Mouse (Mus musculus): Measurements from ENCODE around the gene Slc12a3. TPM values are rescaled to one million over a fixed set of nuclear protein-coding genes. Genes with fewer than 3 reads are reported as not detected.

The Slc12a3 gene
- polyA plus RNA-seq, 1 experiment from 2014 or later = not detected

DNA sequence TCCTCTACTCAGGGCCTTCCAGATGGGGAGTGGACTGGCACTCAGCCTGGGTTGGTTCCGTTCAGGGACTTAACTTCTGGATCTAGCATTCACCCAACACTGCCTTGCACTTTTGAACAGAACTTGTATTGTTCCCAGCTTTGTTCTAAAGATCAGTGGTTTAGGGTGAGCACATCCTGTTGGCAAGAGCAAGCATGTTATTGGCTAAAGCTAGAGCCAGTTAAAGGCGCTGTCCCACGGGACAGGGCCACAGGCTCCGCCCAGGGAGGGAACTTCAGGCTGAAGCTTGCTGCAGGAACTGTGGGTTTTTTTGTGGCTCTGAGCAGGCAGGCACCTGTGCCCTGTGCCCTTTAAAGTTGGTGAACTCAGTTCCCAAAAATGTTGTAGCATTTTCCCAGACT, 34.3 kb downstream of the Slc12a3 start:
- no peak overlapping the region for H3K27ac ChIP-seq
- H3K4me3 ChIP-seq = no peak overlapping the region
- H3K36me3 ChIP-seq = no peaks in the 10 kb centered on the region
- 58% methylated on average over 4 of the region's 4 CpGs for WGBS
- H3K27me3 ChIP-seq = no peaks in the 10 kb centered on the region
- H3K4me1 ChIP-seq = no peaks in the 10 kb centered on the region
- H3K4me2 ChIP-seq (replicated peaks) = no peak overlapping the region
- H3K9me3 ChIP-seq (replicated peaks) = no peaks in the 10 kb centered on the region
- ATAC-seq (ENCODE audit: low FRiP score) = no peak
- H3K9ac ChIP-seq = no peak overlapping the region

DNA sequence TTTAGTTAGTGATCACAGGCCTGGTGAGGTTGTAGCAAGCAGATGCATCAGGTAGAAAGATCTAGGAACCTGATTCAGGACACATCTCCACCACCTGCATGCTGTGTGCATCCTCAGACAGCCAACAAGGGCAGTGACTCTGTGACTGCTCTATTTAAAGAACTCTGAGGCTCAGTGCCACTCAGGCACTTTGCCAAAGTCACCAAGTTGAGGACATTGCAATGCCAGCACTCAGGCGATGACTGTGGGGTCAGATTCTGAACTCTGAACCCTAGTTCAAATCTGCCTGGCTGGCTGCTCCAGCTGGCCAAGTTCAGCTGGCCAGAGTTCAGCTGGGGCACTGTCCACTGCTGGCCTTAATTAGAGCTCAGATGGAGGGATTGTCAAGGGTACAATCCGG, 34.9 kb downstream of the Slc12a3 start:
- 82% methylated on average over 2 of the region's 2 CpGs for WGBS
- ATAC-seq (ENCODE audit: low FRiP score) = no peak
- no peak overlapping the region for H3K27ac ChIP-seq
- no peaks in the 10 kb centered on the region for H3K4me1 ChIP-seq
- no peak overlapping the region for H3K4me3 ChIP-seq
- H3K27me3 ChIP-seq = no peaks in the 10 kb centered on the region
- H3K36me3 ChIP-seq = no peaks in the 10 kb centered on the region
- H3K4me2 ChIP-seq (replicated peaks) = no peak overlapping the region
- H3K9ac ChIP-seq = no peak overlapping the region
- H3K9me3 ChIP-seq (replicated peaks) = no peaks in the 10 kb centered on the region

DNA sequence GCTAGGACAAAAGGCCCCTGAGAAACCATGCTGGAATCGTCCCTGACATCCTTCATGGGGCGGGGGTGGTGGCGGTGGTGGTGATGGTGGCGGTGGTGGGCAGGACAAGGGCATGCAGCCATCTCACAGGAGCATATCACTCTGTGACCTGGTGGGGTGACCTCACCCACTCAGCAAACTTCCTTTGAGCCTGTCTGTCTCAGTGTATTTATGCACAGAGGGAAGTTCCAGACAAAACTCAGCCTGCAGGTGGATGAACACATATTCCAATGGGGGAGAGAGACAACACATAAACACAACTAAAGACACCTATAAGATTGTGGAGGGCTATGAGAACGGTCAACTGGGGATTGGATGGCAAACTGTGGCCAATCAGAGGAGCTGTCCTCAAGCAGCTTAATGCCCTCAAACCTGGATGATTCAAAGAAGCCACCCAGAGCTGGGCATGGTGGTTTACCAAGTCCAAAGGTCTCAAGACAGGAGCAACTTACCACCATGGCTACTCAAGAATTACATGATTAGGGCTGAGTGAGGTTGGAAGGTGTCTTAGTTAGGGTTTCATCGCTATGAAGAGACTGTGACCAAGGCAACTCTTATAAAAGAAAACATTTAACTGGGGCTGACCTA, 35.8 kb downstream of the Slc12a3 start:
- Histone ChIP-seq H3K27ac (no peak overlapping the region), H3K36me3 (no peaks in the 10 kb centered on the region), H3K4me1 (no peaks in the 10 kb centered on the region), H3K9ac (no peak overlapping the region), H3K9me3 (replicated peaks) (no peaks in the 10 kb centered on the region), H3K4me3 (no peak overlapping the region), H3K4me2 (replicated peaks) (no peak overlapping the region), H3K27me3 (no peaks in the 10 kb centered on the region)
- ATAC-seq (ENCODE audit: low FRiP score) = no peak
- 87% methylated on average over 6 of the region's 6 CpGs for WGBS

DNA sequence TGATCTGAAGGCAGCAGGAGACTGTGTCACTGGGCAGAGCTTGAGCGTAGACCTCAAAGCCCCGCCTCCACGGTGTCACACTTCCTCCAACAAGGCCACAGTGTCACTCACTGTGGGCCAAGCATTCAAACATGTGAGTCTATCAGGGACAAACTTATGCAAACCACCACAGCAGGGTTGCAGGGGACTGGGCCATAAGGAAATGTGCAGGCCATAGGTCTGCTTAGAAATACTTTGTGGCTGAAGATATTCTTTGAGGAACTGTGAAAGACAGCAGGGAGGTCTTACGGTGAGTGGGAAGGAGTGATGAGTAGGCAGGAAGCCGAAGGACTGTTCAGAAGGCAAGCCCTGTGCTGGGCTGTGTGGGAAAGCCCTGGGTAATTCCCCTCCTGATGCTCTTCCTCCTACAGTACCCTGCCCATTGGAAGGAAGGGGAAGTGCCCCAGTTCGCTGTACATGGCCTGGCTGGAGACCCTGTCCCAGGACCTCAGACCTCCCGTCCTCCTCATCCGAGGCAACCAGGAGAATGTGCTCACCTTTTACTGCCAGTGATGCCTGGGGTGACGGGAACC, 36.5 kb downstream of the Slc12a3 start:
- H3K9ac ChIP-seq = no peak overlapping the region
- H3K36me3 ChIP-seq = no peaks in the 10 kb centered on the region
- no peaks in the 10 kb centered on the region for H3K4me1 ChIP-seq
- H3K27me3 ChIP-seq = no peaks in the 10 kb centered on the region
- no peak overlapping the region for H3K4me3 ChIP-seq
- ATAC-seq (ENCODE audit: low FRiP score) = no peak
- H3K9me3 ChIP-seq (replicated peaks) = no peaks in the 10 kb centered on the region
- no peak overlapping the region for H3K4me2 ChIP-seq (replicated peaks)
- 85% methylated on average over 9 of the region's 9 CpGs for WGBS
- H3K27ac ChIP-seq = no peak overlapping the region

DNA sequence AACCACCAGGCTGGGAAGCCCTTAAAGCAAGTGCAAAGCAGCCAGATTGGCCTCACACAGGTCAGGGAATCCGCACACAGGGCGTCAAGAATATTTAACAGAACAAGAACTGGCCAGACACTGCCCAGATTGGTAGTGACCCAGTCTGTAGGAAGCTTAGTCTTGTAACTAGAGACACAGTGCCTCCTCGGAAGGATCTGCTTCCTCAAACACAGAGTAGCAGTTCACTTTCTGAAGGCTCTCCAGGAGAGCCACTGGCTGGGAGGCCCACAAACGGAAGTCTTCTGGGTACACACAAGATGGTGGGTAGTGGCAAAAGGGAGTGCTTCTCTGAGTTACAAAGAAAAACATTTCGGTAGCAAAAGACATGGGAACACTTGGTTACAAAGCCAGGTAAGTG, 41.8 kb downstream of the Slc12a3 start:
- 78% methylated on average over 5 of the region's 5 CpGs for WGBS
- no peaks in the 10 kb centered on the region for H3K27me3 ChIP-seq
- no peak for ATAC-seq (ENCODE audit: low FRiP score)
- H3K4me1 ChIP-seq = no peaks in the 10 kb centered on the region
- no peak overlapping the region for H3K4me3 ChIP-seq
- no peak overlapping the region for H3K27ac ChIP-seq
- H3K9me3 ChIP-seq (replicated peaks) = no peaks in the 10 kb centered on the region
- H3K4me2 ChIP-seq (replicated peaks) = no peak overlapping the region
- H3K9ac ChIP-seq = no peak overlapping the region
- no peaks in the 10 kb centered on the region for H3K36me3 ChIP-seq

DNA sequence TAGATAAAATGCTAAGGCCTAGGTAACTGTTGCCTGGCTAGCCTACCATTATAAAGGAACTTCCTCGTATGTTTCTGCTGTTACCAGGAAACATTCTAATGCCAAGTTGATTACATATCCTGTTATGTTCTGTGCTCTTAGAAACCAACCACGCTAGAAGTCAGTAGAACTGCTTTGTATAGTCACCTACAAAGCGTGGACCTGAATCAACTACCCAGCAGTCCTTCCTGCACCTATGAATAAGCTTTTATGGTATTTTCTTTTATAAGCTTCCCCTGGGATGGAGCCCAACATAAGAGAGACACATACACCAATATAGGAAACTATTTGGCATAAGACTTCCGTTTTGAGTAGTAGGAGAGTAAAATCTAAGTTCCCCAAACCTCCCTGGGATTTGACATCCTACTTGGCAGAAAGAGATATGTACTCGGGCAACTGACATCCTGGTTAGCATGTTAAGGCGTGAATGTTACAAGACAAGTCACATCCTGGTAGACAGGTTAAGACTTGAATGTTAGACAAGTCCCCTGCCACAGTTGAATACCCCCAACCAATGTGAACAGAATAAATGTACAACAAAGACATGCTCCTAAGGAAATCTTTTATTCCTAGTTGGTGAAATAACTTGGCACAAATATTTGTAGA, 44.1 kb downstream of the Slc12a3 start:
- H3K4me2 ChIP-seq (replicated peaks) = no peak overlapping the region
- H3K27me3 ChIP-seq = no peaks in the 10 kb centered on the region
- no peak for ATAC-seq (ENCODE audit: low FRiP score)
- no peaks in the 10 kb centered on the region for H3K4me1 ChIP-seq
- 87% methylated on average over 6 of the region's 6 CpGs for WGBS
- H3K9me3 ChIP-seq (replicated peaks) = no peaks in the 10 kb centered on the region
- H3K4me3 ChIP-seq = no peak overlapping the region
- no peak overlapping the region for H3K27ac ChIP-seq
- no peaks in the 10 kb centered on the region for H3K36me3 ChIP-seq
- H3K9ac ChIP-seq = no peak overlapping the region

DNA sequence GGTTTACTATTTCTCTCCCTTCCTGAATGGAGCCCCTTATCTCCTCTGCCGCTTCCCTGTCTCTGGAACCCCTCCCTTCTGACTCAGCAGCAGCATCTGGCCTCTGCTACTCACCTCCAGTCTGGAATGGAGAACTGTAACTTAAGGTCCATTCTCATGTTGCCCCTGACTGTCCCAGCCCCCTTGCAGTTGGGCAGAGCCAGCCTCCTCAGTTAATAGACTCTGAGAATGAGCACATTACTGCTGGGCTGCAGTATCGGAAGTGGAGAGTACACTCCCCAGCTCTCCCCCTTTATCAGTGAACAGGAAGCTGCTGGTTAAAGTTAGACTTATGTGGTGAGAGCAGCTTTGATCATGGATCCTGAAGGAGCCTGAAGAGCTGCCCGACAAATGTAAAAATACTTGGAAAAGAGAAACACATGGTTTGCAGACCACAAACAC, 46.6 kb downstream of the Slc12a3 start:
- WGBS = 69% methylated on average over 3 of the region's 3 CpGs
- no peaks in the 10 kb centered on the region for H3K27me3 ChIP-seq
- H3K4me2 ChIP-seq (replicated peaks) = no peak overlapping the region
- H3K4me1 ChIP-seq = no peaks in the 10 kb centered on the region
- H3K4me3 ChIP-seq = no peak overlapping the region
- no peaks in the 10 kb centered on the region for H3K36me3 ChIP-seq
- H3K9me3 ChIP-seq (replicated peaks) = no peaks in the 10 kb centered on the region
- no peak for ATAC-seq (ENCODE audit: low FRiP score)
- no peak overlapping the region for H3K27ac ChIP-seq
- no peak overlapping the region for H3K9ac ChIP-seq

DNA sequence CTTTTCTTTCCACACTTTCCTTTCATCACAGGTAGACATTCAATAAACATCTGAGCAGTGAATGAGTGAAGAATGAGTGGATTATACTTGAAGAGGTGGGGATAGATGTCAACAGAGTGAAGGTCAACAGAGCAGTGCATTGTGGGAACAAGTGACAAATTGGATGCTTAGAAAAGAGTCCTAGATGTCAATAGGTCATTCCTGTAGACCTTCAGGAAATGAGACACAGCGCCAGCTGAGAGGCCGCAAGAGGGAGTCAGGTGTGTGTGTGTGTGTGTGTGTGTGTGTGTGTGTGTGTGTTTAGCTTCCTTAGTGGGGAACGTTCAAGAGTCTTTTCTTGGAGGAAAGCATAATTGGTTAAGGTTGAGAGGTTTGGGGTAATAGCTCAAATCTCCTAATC, 47.2 kb downstream of the Slc12a3 start:
- Histone ChIP-seq H3K9me3 (replicated peaks) (no peaks in the 10 kb centered on the region), H3K9ac (no peak overlapping the region), H3K4me2 (replicated peaks) (no peak overlapping the region), H3K36me3 (no peaks in the 10 kb centered on the region), H3K4me1 (no peaks in the 10 kb centered on the region), H3K27ac (no peak overlapping the region), H3K27me3 (no peaks in the 10 kb centered on the region), H3K4me3 (no peak overlapping the region)
- no peak for ATAC-seq (ENCODE audit: low FRiP score)
- 90% methylated on average over 3 of the region's 3 CpGs for WGBS

DNA sequence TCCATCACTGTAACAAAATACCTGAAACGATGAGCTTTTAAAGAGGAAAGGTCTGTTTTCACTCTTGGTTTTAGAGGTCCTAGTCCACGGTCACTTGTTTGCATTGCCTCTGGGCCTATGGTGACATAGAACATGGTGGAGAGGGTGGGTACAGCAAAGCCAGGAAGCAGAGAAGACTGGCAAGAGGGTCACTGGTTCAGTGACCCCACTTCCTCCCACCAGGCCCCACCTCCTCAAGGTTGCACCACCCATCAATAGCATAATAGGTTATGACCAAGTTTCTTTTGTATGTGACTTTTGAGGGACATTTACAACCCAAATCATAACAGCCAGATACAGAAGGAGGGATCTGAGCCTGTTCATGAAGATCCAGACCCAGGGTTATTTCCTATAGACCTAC, 47.6 kb downstream of the Slc12a3 start:
- WGBS = 86% methylated on average over 2 of the region's 2 CpGs
- H3K27ac ChIP-seq = no peak overlapping the region
- no peaks in the 10 kb centered on the region for H3K27me3 ChIP-seq
- H3K4me1 ChIP-seq = no peaks in the 10 kb centered on the region
- H3K4me2 ChIP-seq (replicated peaks) = no peak overlapping the region
- no peaks in the 10 kb centered on the region for H3K9me3 ChIP-seq (replicated peaks)
- H3K9ac ChIP-seq = no peak overlapping the region
- H3K36me3 ChIP-seq = no peaks in the 10 kb centered on the region
- H3K4me3 ChIP-seq = no peak overlapping the region
- ATAC-seq (ENCODE audit: low FRiP score) = no peak

DNA sequence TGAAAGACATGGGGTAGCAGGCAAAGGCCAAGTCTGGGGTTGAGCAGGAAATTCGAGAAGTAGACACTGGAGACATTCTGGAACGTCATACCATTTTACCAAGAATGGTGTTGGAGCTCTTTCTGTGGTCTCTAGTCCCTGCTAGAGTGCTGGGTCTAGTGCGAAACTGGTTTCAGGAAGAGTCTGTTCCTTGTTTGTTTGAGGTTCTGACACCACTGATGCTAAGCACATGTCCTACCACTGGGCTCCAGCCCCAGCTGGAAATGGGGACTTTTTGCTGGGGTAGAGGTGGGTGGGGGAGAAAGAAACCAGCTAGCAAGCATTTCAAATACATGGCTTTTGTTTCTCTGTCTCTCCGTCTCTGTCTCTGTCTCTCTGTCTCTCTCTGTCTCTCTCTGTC, 48.0 kb downstream of the Slc12a3 start:
- 83% methylated on average over 4 of the region's 4 CpGs for WGBS
- H3K4me1 ChIP-seq = no peaks in the 10 kb centered on the region
- no peaks in the 10 kb centered on the region for H3K36me3 ChIP-seq
- H3K27ac ChIP-seq = no peak overlapping the region
- H3K4me2 ChIP-seq (replicated peaks) = no peak overlapping the region
- no peak overlapping the region for H3K4me3 ChIP-seq
- H3K9ac ChIP-seq = no peak overlapping the region
- no peak for ATAC-seq (ENCODE audit: low FRiP score)
- H3K9me3 ChIP-seq (replicated peaks) = no peaks in the 10 kb centered on the region
- H3K27me3 ChIP-seq = no peaks in the 10 kb centered on the region

DNA sequence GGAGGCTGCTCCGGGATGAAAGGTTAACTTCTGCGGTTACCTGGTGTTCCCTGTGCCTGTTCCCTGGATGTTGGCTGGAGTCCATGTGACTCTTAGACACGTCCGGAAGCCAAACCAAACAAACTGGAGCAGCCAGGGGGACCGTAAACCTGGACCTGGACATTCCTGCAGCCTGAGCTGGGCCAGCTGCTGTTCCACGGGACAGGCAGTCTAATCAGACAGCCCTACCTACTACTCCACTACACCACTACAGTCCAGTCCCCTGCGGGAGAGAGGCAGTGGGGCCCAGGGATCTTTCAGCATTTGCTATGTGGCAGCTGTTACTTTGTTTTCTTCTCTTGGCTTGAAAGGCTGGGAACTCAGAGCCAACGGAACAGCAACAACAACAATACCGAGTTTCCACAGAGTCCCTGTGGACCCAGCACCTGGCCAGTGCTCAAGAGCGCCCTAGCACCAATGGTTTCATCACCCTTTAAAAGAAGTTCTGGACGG, 48.8 kb downstream of the Slc12a3 start:
- no peak overlapping the region for H3K27ac ChIP-seq
- H3K4me3 ChIP-seq = no peak overlapping the region
- no peaks in the 10 kb centered on the region for H3K9me3 ChIP-seq (replicated peaks)
- no peaks in the 10 kb centered on the region for H3K4me1 ChIP-seq
- H3K4me2 ChIP-seq (replicated peaks) = no peak overlapping the region
- no peak overlapping the region for H3K9ac ChIP-seq
- no peaks in the 10 kb centered on the region for H3K27me3 ChIP-seq
- H3K36me3 ChIP-seq = no peaks in the 10 kb centered on the region
- WGBS = 67% methylated on average over 11 of the region's 11 CpGs
- ATAC-seq (ENCODE audit: low FRiP score) = no peak

DNA sequence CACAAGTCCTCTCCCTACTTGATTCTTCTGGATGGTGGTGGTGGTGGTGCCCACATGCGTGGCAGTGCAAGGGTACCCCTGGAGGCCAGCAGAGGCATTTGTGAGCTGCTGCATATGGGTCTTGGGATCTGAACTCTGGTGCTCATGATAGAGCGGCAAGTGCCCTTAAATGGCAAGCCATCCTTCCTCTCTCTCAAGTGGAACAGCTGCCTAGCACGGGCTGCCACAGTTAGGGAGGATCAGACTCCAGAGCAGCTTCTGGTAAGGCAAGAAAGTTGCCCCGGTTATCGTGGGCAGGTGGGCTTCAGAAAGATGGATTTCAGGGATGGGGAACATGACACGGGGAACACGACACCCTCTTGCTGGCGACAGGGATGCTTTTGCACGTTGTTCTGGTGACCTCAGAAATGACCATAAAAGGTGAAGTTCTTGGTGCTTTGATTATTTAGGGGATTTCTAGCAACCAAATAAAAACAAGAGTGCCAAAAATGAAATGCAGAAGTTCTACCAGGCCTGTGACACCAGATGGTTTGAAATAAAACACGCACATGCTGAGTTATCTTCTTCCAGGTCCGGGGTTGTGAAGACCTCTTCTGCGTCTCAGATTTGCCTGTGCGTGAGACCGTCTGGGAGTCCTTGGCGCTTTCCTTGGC, 49.9 kb downstream of the Slc12a3 start:
- no peak overlapping the region for H3K9ac ChIP-seq

More for the DNA sequence above, 49.9 kb downstream of the Slc12a3 start:
- Histone ChIP-seq H3K27ac (no peak overlapping the region), H3K4me2 (replicated peaks) (no peak overlapping the region), H3K27me3 (no peaks in the 10 kb centered on the region; the same call in 1 of the 2 replicates), H3K4me3 (no peak overlapping the region), H3K36me3 (no peaks in the 10 kb centered on the region), H3K9me3 (replicated peaks) (no peaks in the 10 kb centered on the region), H3K4me1 (no peaks in the 10 kb centered on the region)
- 86% methylated on average over 15 of the region's 15 CpGs for WGBS
- ATAC-seq (ENCODE audit: low FRiP score) = no peak

All from hindbrain, embryonic 12.5 days (tissue).